Mouse (Mus musculus): ENCODE results near the gene Setx.

The Setx gene

DNA sequence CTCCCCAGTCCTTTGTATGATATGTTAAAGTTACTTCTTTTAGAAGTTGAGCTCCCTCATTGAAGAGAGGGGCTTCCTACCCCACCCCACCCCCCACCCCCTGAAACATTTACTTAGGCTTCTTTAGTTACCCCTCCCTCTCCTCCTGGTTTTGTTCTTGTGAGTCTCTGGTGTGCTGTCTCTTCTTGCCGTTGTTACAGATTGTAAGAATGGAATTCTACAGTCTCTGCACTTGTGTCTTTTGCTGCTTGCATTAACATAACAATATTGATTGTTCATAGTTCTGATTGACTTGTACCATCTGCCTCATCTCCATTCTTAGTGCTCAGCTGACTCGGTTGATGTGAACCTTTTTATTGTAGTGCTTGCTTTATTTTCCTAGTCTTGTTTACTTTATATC lies 28.0 kb downstream of the Setx start:
- no peak for DNase-seq

DNA sequence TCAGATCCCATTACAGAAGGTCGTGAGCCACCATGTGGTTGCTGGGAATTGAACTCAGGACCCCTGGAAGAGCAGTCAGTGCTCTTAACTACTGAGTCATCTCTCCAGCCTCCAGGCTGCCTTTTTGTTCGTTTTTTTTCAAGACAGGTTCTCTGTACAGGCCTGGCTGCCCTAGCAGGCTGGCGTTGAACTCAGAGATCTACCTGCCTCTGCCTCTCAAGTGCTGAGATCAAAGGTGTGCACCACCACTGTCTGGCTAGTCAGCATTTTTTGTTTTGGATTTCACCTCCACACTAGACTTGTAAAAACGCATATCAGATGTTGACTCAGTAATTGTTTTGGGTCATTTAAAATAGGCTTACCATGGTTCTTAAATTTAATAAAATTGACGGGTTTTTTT lies 44.1 kb downstream of the Setx start:
- DNase-seq = no peak

DNA sequence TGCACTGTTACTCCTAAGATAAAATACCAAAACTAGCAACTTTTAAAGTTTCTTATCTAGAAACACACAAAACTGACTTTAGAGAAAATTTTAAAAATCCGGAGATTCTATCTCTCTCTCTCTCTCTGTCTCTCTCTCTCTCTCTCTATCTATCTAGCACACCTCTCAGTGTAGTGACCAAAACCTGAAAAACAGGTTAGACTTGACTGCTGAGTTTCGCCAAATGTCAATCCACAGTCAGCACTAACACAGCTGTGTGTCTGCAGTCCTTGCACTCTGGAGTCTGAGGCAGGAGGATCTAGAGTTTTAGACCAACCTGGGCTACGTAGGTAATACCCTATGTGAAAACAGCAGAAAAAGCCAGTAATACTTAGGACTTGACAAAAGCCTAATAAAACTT lies 50.9 kb downstream of the Setx start:
- DNase-seq = peak; percentile 25

DNA sequence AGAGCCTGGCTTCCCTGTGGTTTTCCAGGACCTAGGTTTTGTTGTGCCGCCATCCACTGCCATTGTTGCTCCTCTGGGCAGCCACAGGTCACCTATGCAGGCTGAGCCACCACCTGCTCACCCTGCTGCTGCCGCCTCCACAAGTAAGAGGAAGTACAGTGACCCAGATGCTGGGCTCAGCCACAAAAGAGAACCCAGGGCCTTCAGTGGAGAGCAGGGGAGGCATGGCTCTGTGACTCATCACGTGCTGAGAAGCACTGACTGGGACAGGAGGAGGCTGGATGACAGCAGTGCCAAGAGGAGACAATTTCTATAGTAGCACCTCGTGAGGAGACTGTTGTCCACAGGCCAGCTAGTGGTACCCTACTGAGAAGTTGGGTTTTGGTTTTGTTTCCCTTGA lies 55.8 kb downstream of the Setx start:
- DNase-seq = no peak

DNA sequence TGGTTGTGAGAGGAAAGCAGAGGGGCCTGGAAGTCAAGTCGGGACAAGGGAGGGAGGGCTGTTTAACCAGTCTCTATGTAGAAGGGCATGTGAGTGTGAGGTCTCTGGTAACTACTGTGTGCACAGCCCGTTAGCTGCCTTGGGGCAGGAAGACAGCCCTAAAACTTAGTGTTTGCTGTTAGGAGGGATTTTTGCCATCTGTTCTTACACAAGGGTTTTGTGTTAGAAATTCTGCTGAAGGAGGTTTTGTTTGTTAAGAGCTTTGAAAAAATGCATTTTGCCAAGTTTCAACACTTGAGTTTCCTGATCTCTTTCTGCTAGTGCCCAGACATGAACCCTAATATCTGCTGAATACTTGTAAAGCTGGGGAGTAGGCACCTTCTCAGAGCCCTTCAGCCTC lies 57.1 kb downstream of the Setx start:
- DNase-seq = no peak

DNA sequence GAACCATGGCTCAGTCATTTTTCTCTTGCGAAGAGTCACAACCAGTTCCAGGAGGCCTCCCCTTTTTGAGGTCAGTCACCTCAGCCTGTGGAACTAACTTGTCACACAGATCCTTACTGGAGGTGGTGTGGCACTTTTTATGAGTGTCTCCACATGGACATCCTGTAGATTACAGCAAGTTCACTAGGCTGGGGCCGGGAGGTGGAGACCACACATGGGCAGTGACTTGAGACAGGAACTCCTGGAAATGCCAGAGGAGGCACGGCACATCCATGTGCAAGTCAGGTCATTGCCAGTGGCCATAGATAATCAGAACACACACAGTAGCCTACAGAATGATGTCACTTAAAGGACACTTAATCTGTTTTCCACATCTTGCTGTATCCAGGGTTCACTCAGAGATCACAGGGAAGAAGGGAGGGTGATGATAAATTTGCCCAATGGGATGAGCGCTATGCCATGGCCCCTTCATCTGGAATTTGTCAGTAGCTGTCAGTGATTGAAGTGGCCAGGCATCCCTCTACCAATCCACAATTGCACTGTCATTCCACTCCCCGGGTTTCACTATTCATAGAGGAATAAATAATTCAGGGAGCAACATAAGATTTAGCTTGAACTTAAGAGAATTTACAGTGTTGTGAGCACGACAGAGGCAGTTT lies 59.4 kb downstream of the Setx start:
- no peak for DNase-seq

DNA sequence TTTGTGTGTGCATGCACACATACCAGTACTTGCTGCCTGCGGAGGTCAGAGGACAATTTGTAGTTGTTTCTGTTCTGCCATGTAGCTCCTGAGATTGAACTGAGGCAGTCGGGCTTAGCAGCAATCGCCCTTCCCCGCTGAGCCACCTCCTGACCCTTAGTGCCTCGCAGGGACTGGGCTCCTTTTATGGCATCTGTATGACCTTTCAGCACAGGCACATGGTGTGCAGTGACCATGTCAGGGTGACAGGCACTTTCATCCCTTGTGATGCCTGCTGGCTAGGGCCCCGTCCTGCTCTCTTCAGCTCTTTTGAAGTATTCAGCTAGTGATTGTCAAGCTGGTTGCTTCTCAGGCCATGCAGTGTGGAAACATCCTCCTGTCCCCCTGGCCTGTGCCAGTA lies 62.2 kb downstream of the Setx start:
- DNase-seq = no peak

DNA sequence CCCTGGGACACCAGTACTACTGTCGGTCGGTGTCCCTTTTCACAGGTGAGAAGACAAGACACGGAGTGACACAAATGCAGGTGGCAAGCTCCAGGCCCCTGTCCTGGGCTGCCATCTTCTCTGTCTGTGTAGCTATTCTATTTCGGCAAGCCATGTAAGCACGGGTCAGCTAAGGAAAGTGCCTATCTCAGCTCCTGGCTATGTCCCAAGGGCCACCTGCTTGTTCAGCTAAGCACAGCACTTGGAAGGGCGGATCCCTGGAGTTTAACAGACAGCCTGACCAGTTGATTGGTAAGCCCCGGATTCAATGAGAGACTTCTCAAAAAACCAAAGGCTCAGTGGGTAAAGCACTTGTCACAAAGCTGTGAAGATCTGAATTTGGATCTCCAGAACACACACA lies 66.4 kb downstream of the Setx start:
- DNase-seq = no peak

DNA sequence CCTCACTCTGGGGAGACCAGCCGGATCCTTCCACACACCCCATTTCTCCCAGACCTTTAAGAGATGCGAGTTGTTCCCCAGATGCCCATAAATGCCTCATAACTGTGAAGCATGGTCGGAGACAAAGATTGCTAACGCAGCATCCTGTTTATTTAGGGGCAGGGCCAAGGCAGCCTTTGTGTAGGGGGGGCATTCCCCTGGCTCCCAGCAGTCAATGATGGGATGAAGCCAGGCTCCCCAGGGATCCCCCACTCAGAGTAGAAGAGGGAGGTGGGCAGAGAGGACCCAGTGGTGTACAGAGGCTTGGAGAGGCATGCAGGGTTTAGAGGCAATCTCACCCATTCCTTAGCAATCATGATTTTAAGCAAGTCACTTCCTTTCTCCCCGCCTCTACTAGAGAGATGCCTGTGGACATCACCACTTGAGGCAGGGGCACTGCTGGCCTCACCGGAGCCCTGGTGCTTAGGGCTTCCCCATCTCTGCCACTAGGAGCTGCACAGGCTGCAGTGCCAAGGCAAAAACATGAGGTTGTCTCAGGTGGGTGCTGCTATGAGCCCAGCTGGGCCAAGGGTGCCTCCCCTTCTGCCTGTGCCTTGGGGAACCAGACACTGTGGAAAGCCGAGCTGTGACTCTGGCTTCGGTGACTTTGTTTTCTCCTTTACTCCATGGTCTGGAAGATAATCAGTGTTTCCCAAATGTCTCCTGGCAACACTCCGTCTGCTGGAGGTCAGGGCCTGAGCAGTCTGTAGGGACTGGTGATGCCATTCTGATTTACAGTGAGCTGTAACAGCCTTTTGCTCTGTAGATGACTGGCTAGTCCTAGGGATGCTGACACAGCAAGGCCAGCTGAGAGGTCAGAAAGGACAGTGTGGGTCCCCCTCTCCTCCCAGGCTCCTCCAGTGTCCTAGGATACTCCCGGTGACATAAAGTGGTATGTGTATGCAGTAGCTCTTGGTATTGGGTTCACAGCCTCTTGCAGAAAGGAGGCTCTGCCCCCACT lies 67.5 kb downstream of the Setx start:
- DNase-seq = no peak

DNA sequence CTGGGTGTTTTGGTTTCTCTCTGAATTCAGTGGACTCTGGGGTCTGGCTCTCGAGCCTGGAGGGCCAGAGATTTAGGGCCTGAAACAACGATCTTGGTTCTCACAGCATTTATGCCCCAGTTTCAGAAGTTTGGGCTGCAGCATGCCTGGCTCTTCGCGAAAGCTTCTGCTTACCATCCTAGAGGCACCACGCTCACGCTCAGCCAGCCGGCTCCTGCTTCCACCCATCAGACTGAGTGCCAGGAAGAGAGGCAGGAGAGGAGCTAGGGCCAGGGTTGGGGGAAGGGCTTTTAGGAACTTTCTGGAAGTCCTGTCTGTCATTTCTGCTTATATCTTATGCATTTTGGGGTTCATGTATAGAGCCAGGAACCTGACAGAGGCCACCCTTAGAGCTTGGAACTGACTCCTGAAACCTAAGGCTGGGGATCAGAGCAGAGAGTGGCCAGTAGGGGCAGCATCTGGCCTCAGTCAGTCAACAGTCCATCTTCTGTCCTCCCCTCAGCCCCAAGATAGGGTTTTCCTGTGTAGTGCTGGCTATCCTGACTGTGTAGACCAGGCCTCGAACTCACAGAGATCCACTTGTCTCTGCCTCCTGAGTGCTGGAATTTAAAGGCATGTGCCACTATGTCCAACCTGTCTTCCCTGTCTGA lies 68.8 kb downstream of the Setx start:
- peak; percentile 11 for DNase-seq

DNA sequence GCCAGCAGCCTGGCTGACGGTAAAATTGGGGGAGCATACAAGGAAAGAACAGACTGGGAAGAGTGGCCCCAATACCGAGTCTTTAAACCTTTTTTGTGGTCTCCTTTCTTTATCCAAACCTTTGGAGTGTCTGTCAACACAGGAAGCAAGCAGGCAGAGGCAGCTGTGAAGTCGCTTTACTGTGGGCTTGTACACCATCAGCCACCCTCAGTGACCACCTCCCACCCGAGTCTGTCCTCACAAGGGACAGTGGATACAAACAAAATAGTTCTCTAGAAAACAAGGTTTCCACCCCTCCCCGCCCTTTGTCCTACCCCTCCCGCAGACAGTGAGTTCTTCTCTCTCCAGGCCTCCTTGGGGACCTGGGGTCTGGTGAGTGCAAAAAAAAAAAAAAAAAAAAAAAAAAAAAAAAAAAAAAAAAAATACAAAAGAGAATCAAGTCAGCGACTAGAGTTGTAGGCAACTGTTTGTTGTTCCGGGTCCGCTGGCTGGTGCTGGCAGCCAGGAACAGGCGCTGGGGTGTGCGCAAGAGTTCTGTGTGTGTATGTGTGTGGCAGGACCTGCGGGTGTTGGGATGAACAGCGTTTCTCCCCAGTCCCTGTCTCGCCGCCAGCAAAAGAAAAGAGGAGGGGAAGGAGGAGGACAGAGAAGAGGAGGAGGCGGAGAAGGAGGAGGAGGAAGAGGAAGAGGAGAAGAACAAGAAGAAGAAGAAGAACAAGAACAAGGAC lies 70.0 kb downstream of the Setx start:
- DNase-seq = no peak

DNA sequence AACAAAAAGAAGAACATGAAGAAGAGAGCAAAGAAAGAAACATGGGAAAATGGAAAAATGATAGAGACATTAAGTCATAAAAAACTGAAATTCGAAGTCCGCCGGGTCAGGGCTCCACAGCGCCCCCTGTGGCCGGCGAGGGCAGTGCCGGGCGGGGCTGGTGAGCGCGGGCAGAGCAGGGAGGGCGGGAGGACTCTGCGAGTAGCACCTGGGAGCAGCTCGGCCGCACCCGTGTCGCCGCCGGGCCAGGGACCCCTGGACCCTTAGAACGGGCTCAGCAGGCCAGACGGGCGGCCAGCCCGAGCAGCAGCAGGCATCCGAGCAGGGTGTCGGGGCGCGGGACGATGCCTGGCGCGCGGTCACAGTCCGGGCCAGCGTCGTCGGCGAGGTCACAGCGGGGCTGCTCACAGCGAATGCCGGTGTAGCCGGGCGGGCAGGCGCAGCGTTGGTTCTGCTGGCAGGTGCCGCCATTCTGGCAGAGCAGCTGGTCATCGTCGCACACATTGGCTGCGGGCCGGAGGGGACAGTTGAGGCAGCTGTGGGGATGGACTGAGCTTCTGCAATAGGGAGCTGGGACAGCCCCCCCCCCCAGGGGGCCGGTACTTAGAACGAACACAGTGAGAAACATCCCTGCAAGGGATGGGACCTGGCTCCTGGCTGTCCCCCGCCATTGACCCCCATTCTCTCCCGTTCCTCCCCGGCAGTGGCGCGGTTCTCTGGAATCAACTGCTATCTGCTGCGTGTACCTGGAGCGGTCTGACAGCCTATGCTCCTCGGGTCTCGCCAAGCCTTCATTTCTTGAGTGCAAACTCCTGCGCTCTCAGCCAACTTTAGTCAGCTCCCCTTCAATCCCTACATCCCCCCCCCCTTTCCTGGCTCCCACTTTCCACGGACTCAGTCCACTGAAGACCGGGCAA lies 70.8 kb downstream of the Setx start:
- DNase-seq = peak; percentile 81

DNA sequence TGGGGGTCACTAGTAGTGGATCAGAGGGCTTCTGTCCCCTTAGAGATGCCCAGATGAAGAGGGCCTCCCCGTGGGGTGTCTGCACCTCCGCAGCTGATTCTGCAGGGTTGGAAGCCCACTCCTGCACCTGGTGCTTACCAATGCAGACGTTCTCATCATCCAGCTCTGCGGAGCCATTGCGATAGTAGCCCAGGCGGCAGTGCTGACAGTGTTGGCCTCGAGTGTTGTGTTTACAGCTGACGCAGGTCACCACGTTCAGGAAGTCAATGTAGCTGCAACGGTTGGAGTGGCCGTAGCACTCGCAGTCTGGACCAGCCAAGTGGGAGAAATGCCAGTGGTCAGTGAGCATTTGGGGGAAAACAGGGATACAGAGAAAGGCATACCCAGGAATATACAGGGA lies 72.9 kb downstream of the Setx start:
- no peak for DNase-seq

DNA sequence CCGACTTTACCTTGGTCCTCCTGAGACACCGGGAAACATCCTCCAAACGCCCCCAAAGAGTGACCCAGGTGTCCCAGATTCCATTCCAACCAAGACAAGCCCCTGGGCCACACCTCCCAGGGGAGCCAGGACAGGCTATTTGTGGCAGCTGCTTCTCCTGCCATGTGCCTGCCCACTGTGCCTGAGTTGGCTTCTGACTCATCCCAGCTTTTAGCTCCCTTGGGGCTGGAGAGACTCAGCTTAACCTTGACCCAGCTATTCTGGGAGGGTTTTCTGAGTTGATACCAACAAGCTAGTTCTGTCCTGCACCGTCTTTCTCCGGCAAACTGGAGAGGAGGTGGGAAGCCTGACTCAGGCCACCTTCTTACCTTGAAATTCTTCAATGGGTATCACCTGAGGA lies 74.5 kb downstream of the Setx start:
- no peak for DNase-seq

DNA sequence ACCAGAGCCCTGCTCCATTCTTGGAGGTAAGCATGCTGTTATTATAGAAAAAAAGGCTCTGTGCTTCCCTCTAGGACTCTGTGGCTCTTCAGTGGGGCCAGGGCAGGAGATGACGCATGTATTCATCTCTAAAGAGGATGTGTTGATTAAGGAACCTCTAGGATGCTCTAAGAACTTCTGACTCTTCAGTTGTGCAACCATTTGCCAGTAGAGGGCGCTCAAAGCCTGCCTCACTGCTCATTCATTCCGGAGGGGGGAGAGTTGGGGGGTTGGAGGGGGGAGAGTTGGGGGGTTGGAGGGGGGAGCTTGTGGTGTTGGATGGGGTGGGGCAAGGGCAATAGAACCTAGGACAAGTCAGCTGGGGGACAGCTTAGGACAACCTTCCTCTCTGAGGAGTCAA lies 75.9 kb downstream of the Setx start:
- DNase-seq = peak; percentile 74

DNA sequence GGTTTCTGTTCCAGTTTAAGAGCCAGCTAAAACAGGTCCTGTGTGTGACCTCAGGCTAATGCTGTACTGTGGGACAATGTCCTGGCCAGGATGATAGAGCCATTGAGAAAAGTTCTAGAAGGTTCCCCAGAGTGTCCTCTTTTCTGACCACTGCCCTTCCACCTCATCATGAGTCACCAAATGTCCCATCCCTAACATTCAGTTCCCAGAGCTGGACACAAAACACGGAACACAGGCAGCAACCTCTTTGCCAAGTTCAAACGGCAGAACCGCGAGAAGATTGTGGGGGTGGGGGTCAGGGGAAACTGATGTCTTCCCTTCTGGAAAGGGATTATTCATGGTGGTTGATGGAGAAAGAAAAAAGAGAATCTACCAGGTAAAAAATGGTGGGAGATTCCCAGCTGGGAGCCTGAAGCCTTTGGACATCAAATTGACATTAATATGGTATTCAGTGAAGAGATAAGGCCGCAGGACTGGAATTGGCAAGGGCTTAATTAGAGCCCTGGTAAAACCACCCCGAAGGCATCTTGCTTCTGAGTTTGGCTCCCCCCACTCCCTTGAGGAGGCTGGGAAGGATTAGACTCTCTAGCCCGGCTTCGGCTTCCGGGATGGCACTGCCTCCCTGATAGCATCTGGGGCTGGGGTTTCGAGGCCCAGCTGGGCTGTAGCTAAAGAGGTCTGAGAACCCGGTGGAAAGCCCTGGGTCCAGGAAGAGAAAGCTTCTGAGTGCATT lies 77.4 kb downstream of the Setx start:
- DNase-seq = no peak

DNA sequence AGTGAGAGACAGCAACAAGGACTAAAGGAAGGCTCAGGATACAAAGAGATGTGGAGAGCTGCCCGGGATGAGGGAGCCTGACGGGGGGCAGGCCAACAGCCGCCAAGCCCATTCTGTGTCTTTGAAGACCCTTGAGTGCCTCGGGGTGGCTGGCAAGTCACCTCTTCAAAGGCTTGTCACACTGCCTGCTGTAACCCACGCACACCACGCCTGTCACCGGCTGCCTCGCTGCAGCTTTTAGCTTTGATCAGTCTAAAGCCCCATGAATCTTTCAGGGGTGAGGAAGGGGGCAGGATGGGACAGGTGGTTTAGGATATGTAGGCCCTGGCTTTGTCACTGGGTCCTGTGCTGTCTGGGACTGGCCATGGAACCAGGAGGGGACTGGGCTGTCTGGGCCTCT lies 82.2 kb downstream of the Setx start:
- no peak for DNase-seq

DNA sequence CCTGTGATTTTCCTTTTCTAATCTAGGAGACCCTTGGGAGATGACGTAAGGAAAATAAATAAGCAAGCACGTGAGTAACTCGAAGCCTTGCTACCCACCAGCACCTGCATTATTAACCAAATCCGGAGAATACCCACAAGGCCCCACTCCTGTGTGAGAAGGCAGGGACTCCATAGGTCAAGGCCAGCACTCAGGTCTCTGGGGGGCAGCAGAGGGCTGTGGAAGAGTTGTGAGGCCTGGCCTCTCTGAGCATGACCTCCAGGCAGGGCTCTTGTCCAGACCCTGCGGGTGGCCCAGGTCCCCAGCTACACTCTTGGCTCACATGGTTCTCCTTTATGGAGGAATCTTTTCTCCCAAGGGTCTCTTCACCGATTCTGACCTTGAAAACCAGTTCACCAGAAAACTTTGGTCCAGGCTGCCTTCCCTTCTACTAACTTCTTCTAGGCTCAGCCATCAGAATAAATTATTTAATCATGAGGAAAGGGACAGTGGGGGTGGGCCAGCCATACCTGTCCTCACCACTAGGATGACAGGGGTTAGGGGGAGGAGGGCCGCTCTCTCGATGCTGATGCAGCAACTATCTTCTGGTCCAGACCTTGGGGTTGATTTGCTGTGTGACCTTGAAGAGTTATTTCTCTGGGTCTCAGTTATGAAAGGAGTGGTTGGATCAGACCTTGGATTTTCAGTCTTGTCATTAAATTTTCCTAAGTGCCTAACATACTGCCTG lies 92.5 kb downstream of the Setx start:
- peak; percentile 51 for DNase-seq

DNA sequence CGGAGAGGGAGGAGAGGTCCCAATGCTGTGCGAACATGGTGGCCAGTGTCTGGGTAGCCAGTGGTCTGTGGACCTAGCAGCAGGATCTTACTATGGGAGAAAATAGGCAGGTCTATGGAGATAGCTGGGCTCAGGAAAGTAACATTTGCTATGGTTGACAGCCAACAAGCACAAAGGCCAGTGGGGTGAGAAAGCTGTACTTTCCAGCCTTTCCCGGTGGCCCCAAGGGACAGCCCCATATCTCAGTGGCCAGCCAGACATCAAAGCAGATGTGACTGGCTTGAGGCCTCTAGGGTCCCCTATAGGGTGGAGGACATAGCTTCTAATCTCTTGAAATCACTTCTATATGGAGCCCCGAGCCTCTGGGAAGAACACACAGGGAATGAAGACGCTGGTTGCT lies 93.1 kb downstream of the Setx start:
- DNase-seq = no peak

DNA sequence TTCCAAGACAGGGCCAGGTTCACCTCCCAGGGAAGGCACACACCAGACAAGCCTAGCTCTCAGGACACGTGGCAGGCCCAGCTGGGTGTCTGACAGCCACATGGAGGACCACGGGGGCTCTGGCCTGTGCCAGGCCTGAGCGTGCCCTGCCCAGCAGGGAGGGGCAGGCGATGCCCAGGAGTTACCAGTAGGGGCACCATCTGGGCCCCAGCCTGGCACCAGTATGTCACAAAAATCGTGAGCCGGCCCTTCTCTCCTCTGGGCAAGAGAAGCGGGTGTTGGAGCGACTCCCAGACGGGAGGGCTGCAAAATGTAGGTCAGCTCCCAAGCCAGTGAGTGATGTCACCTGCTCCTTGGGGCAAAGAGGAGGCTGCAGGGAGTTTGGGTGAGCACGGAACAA lies 93.9 kb downstream of the Setx start:
- DNase-seq = peak; percentile 34

DNA sequence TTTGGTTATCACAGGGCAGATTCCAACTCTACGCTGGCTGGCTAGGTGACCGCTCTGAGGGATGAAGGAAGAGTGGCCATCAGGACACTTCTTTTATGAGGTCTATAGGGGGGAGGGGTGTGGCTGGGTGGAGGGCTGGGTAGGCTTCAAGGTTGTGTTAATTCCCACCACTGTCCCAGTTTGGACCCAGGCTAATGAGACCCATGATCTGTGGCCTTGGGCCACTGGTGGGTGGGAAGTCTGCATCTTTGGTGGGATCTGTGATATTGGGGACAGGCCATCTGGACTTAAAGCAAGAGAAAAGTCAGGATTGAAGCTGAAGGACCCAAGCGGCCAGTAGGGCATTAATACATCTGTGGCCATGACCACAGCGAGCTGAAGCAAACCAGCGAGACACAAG lies 94.8 kb downstream of the Setx start:
- no peak for DNase-seq
